Mouse (Mus musculus) forebrain, embryonic 15.5 days (tissue): ENCODE measurements around the gene Pkdrej. TPM values are rescaled to one million over a fixed set of nuclear protein-coding genes. Genes with fewer than 3 reads are reported as not detected.

Source experiments
- ATAC-seq: fragments of 200-750 bp; cut with Nextera tagmentation; replicated peaks from 2 replicates; pipeline ENCODE4 v1.8.0; 2017; ENCODE audit warnings: mild to moderate bottlenecking, moderate TSS enrichment, moderate library complexity
- H3K27ac ChIP-seq: fragments of 300-500 bp; sonication (generic); replicated peaks from 2 replicates; pipeline ENCODE4 v1.5.1; 2015; ENCODE audit warnings: mild to moderate bottlenecking, inconsistent platforms
- H3K27me3 ChIP-seq: fragments of 300-500 bp; sonication (generic); 2 replicates; pipeline ENCODE4 v1.6.1; 2015; ENCODE audit warnings: inconsistent platforms
- H3K36me3 ChIP-seq: fragments of 300-500 bp; sonication (generic); 2 replicates; pipeline ENCODE4 v1.6.1; 2015; ENCODE audit warnings: mild to moderate bottlenecking, inconsistent platforms
- H3K4me1 ChIP-seq: fragments of 300-500 bp; sonication (generic); 2 replicates; pipeline ENCODE4 v1.6.1; 2015; ENCODE audit warnings: inconsistent platforms
- H3K4me2 ChIP-seq: fragments of 300-500 bp; sonication (generic); replicated peaks from 2 replicates; pipeline ENCODE4 v1.6.1; 2015; ENCODE audit warnings: mild to moderate bottlenecking, inconsistent platforms
- H3K4me3 ChIP-seq: fragments of 300-500 bp; sonication (generic); 2 replicates; pipeline ENCODE4 v1.5.1; 2015; ENCODE audit warnings: mild to moderate bottlenecking, inconsistent platforms
- H3K9ac ChIP-seq: fragments of 300-500 bp; sonication (generic); replicated peaks from 2 replicates; pipeline ENCODE4 v1.6.1; 2015; ENCODE audit warnings: mild to moderate bottlenecking, inconsistent platforms
- H3K9me3 ChIP-seq: fragments of 300-500 bp; sonication (generic); 2 replicates; pipeline ENCODE4 v1.6.1; 2016; ENCODE audit warnings: inconsistent platforms
- WGBS: fragments of 180-500 bp; shearing (Covaris S2); methylation state at CpG from one replicate; pipeline ENCODE4 v1.1.7; 2015; ENCODE audit warnings: mixed read lengths; 5-methylcytosine and 5-hydroxymethylcytosine counted together
- polyA plus RNA-seq: library from polyadenylated mRNA; unstranded; fragments of >200 nt; fragmentation: Nextera tagmentation; extraction: Ambion mirVana; gene quantifications from 2 replicates; pipeline ENCODE4 v1.2.1, GENCODE M21; 2015

Gene Pkdrej
- polyA plus RNA-seq, 1 experiment from 2014 or later = 0.04 TPM

GRCm38 (mm10) chr15:85832599-85832998, 11.1 kb upstream of the Pkdrej start:
- 51% methylated on average over 8 of the region's 8 CpGs for WGBS
- Histone ChIP-seq H3K4me1 (peaks cover 14% of the 10 kb centered on the region), H3K4me3 (peak overlapping the region; percentile 62), H3K9ac (peak overlapping the region; percentile 57), H3K27me3 (no peaks in the 10 kb centered on the region), H3K36me3 (no peaks in the 10 kb centered on the region), H3K4me2 (peak overlapping the region; percentile 71), H3K9me3 (no peaks in the 10 kb centered on the region), H3K27ac (no peak overlapping the region)
- ATAC-seq = no peak

GRCm38 (mm10) chr15:85831954-85832590, 10.5 kb upstream of the Pkdrej start, which contains the start of gene Ttc38:
TSS of gene Ttc38 (plus strand) at chr15:85832306.
- peak; percentile 95 for ATAC-seq
- peak within 1 kb of the TSS; percentile 71 for H3K4me2 ChIP-seq
- H3K9ac ChIP-seq = peak within 1 kb of the TSS; percentile 57
- no peaks in the 10 kb centered on the region for H3K27me3 ChIP-seq
- WGBS = 1% methylated on average over 27 of the region's 27 CpGs
- H3K9me3 ChIP-seq = no peaks in the 10 kb centered on the region
- peaks cover 14% of the 10 kb centered on the region for H3K4me1 ChIP-seq
- no peak within 1 kb of the TSS for H3K27ac ChIP-seq
- H3K4me3 ChIP-seq = peak within 1 kb of the TSS; percentile 62
- H3K36me3 ChIP-seq = no peaks in the 10 kb centered on the region

GRCm38 (mm10) chr15:85829470-85829869, 7.9 kb upstream of the Pkdrej start:
- ATAC-seq = no peak
- peaks cover 14% of the 10 kb centered on the region for H3K4me1 ChIP-seq
- 58% methylated on average over 5 of the region's 5 CpGs for WGBS

GRCm38 (mm10) chr15:85828071-85828470, 6.5 kb upstream of the Pkdrej start:
- Histone ChIP-seq H3K4me2 (no peak overlapping the region), H3K36me3 (no peaks in the 10 kb centered on the region), H3K9me3 (no peaks in the 10 kb centered on the region), H3K27ac (no peak overlapping the region), H3K9ac (no peak overlapping the region), H3K4me1 (peaks cover 14% of the 10 kb centered on the region), H3K4me3 (no peak overlapping the region), H3K27me3 (no peaks in the 10 kb centered on the region)
- ATAC-seq = no peak
- WGBS = 82% methylated on average over 4 of the region's 4 CpGs

More at GRCm38 (mm10) chr15:85829470-85829869, 7.9 kb upstream of the Pkdrej start:
- no peak overlapping the region for H3K27ac ChIP-seq
- H3K36me3 ChIP-seq = no peaks in the 10 kb centered on the region
- H3K4me3 ChIP-seq = no peak overlapping the region
- H3K4me2 ChIP-seq = no peak overlapping the region
- no peaks in the 10 kb centered on the region for H3K9me3 ChIP-seq
- no peak overlapping the region for H3K9ac ChIP-seq
- no peaks in the 10 kb centered on the region for H3K27me3 ChIP-seq

- no peak overlapping the region for H3K27ac ChIP-seq
- 80% methylated on average over 5 of the region's 5 CpGs for WGBS
- ATAC-seq = no peak
- H3K27me3 ChIP-seq = no peaks in the 10 kb centered on the region
- no peak overlapping the region for H3K4me2 ChIP-seq
- no peak overlapping the region for H3K4me3 ChIP-seq
- H3K9ac ChIP-seq = no peak overlapping the region
- no peaks in the 10 kb centered on the region for H3K9me3 ChIP-seq
- peaks cover 5% of the 10 kb centered on the region for H3K4me1 ChIP-seq
- no peaks in the 10 kb centered on the region for H3K36me3 ChIP-seq
Measured at GRCm38 (mm10) chr15:85826676-85827075, 5.1 kb upstream of the Pkdrej start.

GRCm38 (mm10) chr15:85822011-85822359, 451 bp upstream of the Pkdrej start:
- peaks cover 8% of the 10 kb centered on the region; the same call in 1 of the 2 replicates for H3K4me1 ChIP-seq
- H3K9me3 ChIP-seq = no peaks in the 10 kb centered on the region
- H3K9ac ChIP-seq = no peak overlapping the region; the same call in 1 of the 2 replicates
- no peak for ATAC-seq
- H3K27ac ChIP-seq = no peak overlapping the region
- H3K4me2 ChIP-seq = peak overlapping the region; percentile 86
- 8% methylated on average over 4 of the region's 4 CpGs for WGBS
- H3K27me3 ChIP-seq = peaks cover 7% of the 10 kb centered on the region; the same call in 1 of the 2 replicates
- H3K36me3 ChIP-seq = no peaks in the 10 kb centered on the region
- H3K4me3 ChIP-seq = peak overlapping the region; percentile 45

- H3K4me3 ChIP-seq = no peak overlapping the region
- H3K27ac ChIP-seq = no peak overlapping the region
- no peak for ATAC-seq
- H3K27me3 ChIP-seq = no peaks in the 10 kb centered on the region
- whole genome bisulfite sequencing = 63% methylated on average over 10 of the region's 10 CpGs
- no peak overlapping the region for H3K9ac ChIP-seq
- H3K4me2 ChIP-seq = no peak overlapping the region
- H3K4me1 ChIP-seq = peaks cover 18% of the 10 kb centered on the region
- H3K36me3 ChIP-seq = no peaks in the 10 kb centered on the region
- no peaks in the 10 kb centered on the region for H3K9me3 ChIP-seq
Measured at GRCm38 (mm10) chr15:85813428-85813827, 8.1 kb downstream of the Pkdrej start.

- peak; percentile 96 for ATAC-seq
- peak within 1 kb of the TSS; percentile 70 for H3K4me2 ChIP-seq
- H3K27me3 ChIP-seq = no peaks in the 10 kb centered on the region
- peak within 1 kb of the TSS; percentile 95 for H3K27ac ChIP-seq
- no peaks in the 10 kb centered on the region for H3K9me3 ChIP-seq
- H3K36me3 ChIP-seq = no peaks in the 10 kb centered on the region
- WGBS = 3% methylated on average over 36 of the region's 36 CpGs
- H3K4me1 ChIP-seq = peaks cover 18% of the 10 kb centered on the region
- peak within 1 kb of the TSS; percentile 74 for H3K4me3 ChIP-seq
- H3K9ac ChIP-seq = peak within 1 kb of the TSS; percentile 77
Measured at GRCm38 (mm10) chr15:85811535-85812277, 9.8 kb downstream of the Pkdrej start, which contains the start of gene Cdpf1. TSS of gene Cdpf1 (minus strand) at chr15:85811697.

- Histone ChIP-seq H3K9ac (peak overlapping the region; percentile 77), H3K4me1 (peaks cover 18% of the 10 kb centered on the region), H3K27me3 (no peaks in the 10 kb centered on the region), H3K36me3 (no peaks in the 10 kb centered on the region), H3K4me2 (peak overlapping the region; percentile 70), H3K27ac (peak overlapping the region; percentile 95), H3K9me3 (no peaks in the 10 kb centered on the region), H3K4me3 (peak overlapping the region; percentile 74)
- peak; percentile 90 for ATAC-seq
- 3% methylated on average over 36 of the region's 36 CpGs for WGBS
Measured at GRCm38 (mm10) chr15:85810806-85811521, 10.6 kb downstream of the Pkdrej start.

GRCm38 (mm10) chr15:85810462-85810805, 11.1 kb downstream of the Pkdrej start:
- H3K4me1 ChIP-seq = peaks cover 18% of the 10 kb centered on the region
- H3K36me3 ChIP-seq = no peaks in the 10 kb centered on the region
- no peak overlapping the region; the same call in 1 of the 2 replicates for H3K9ac ChIP-seq
- no peaks in the 10 kb centered on the region for H3K27me3 ChIP-seq
- no peak for ATAC-seq
- H3K4me3 ChIP-seq = peak overlapping the region; percentile 74
- WGBS = 87% methylated on average over 5 of the region's 5 CpGs
- H3K4me2 ChIP-seq = peak overlapping the region; percentile 70
- peak overlapping the region; percentile 95; the same call in 1 of the 2 replicates for H3K27ac ChIP-seq
- H3K9me3 ChIP-seq = no peaks in the 10 kb centered on the region

- Histone ChIP-seq H3K9me3 (no peaks in the 10 kb centered on the region), H3K27ac (no peak overlapping the region), H3K4me2 (no peak overlapping the region), H3K27me3 (no peaks in the 10 kb centered on the region), H3K9ac (no peak overlapping the region), H3K4me3 (no peak overlapping the region), H3K4me1 (peaks cover 18% of the 10 kb centered on the region), H3K36me3 (no peaks in the 10 kb centered on the region)
- ATAC-seq = no peak
- WGBS = 87% methylated on average over 12 of the region's 12 CpGs
Measured at GRCm38 (mm10) chr15:85809091-85809490, 12.4 kb downstream of the Pkdrej start.

- H3K27me3 ChIP-seq = no peaks in the 10 kb centered on the region
- H3K9ac ChIP-seq = no peak overlapping the region
- H3K4me1 ChIP-seq = peaks cover 18% of the 10 kb centered on the region
- no peaks in the 10 kb centered on the region for H3K9me3 ChIP-seq
- no peak overlapping the region for H3K4me2 ChIP-seq
- H3K36me3 ChIP-seq = no peaks in the 10 kb centered on the region
- WGBS = 47% methylated on average over 8 of the region's 8 CpGs
- no peak overlapping the region for H3K27ac ChIP-seq
- no peak for ATAC-seq
- no peak overlapping the region for H3K4me3 ChIP-seq
Measured at GRCm38 (mm10) chr15:85808434-85808833, 13.1 kb downstream of the Pkdrej start.
